Mouse (Mus musculus): ENCODE results near the gene Rassf1. TPM values are rescaled to one million over a fixed set of nuclear protein-coding genes. Genes with fewer than 3 reads are reported as not detected.

The Rassf1 gene
- polyA plus RNA-seq, 1 experiment from 2014 or later = 83.2 TPM

DNA sequence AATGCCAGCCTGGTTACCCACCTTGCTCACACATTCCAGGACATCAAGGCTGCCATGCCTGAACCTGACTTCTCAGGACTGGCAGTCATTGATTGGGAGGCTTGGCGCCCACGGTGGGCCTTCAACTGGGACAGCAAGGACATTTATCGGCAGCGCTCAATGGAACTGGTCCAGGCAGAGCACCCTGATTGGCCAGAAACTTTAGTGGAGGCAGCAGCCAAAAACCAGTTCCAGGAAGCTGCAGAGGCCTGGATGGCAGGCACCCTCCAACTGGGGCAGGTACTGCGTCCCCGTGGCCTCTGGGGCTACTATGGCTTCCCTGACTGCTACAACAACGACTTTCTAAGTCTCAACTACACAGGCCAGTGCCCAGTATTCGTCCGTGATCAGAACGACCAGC is 26.5 kb downstream of the Rassf1 start:
- H3K4me1 ChIP-seq = peaks cover 61% of the 10 kb centered on the region
- no peaks in the 10 kb centered on the region for H3K27me3 ChIP-seq
- ATAC-seq (ENCODE audit: low FRiP score, low read depth) = no peak
- H3K27ac ChIP-seq = no peak overlapping the region
- H3K9ac ChIP-seq = peak overlapping the region; percentile 36; the same call in 1 of the 2 replicates
- no peaks in the 10 kb centered on the region for H3K9me3 ChIP-seq
- WGBS = 88% methylated on average over 10 of the region's 10 CpGs
- H3K4me2 ChIP-seq (replicated peaks) = peak overlapping the region; percentile 70
- peaks cover 23% of the 10 kb centered on the region for H3K36me3 ChIP-seq
- no peak overlapping the region for H3K4me3 ChIP-seq

DNA sequence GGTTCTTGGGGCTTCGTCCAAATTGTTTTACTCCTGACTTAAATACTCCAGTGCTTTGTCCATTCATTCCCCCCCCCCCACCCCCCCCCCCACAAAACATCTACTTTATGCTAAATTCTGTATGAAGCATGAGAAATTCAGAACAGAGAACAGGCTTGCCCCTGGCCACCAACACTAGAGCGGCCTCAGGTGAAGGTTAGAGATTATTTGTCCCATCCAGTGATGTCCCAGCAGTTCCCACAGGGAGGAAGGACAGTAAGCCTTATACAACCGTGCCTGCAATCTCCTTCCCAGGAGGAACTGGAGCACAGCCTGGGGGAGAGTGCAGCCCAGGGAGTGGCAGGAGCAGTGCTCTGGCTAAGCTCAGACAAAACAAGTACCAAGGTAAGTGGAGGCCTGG is 27.2 kb downstream of the Rassf1 start, which contains the start of gene Naa80:
Naa80 (plus strand) TSS at position 301 of the 400 bp plus-strand sequence.
- Histone ChIP-seq H3K4me3 (no peak within 1 kb of the TSS), H3K27ac (peak within 1 kb of the TSS; percentile 86; the same call in 1 of the 2 replicates), H3K4me2 (replicated peaks) (peak within 1 kb of the TSS; percentile 88)

DNA sequence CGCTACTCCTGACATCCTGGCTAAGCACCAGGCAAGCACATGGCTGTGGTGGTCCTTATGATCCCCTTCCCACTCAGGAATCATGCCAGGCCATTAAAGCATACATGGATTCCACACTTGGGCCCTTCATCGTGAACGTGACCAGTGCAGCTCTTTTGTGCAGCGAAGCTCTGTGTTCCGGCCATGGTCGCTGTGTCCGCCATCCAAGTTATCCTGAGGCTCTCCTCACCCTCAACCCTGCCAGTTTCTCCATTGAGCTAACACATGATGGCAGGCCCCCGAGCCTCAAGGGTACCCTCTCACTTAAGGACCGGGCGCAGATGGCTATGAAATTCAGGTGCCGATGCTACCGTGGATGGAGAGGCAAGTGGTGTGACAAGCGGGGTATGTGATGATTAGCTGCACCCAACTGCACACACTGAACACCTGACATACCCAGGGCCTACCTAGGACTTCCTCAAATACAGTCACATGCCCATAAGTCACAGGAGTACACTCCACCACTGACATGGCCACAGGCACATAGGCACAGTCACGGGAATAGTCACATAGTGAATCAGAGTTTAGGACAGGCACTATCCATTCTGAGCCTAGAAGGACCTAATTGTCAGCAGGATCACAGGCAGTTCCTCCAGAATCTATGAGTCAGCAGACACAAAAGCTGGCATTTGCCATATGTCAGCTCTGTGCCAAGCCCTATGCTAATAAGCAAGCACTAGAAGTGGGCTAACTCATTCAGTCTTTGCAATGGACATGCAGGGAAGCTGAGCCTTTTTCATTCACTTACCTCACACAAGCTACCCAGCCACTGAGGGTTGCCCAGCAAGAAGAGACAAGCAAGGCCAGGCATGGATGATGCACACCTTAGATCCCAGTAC is 27.9 kb downstream of the Rassf1 start:
- Histone ChIP-seq H3K4me3 (no peak overlapping the region), H3K36me3 (peaks cover 25% of the 10 kb centered on the region), H3K4me2 (replicated peaks) (peak overlapping the region; percentile 88), H3K27me3 (no peaks in the 10 kb centered on the region), H3K27ac (peak overlapping the region; percentile 86; the same call in 1 of the 2 replicates), H3K9me3 (no peaks in the 10 kb centered on the region), H3K9ac (peak overlapping the region; percentile 79; the same call in 1 of the 2 replicates), H3K4me1 (peaks cover 61% of the 10 kb centered on the region)
- ATAC-seq (ENCODE audit: low FRiP score, low read depth) = no peak
- WGBS = 93% methylated on average over 14 of the region's 14 CpGs

More for the DNA sequence above, 27.2 kb downstream of the Rassf1 start, which contains the start of gene Naa80:
- Histone ChIP-seq H3K9me3 (no peaks in the 10 kb centered on the region), H3K36me3 (peaks cover 23% of the 10 kb centered on the region), H3K4me1 (peaks cover 61% of the 10 kb centered on the region), H3K27me3 (no peaks in the 10 kb centered on the region), H3K9ac (peak within 1 kb of the TSS; percentile 79)
- ATAC-seq (ENCODE audit: low FRiP score, low read depth) = no peak
- 70% methylated on average over 3 of the region's 3 CpGs for WGBS

DNA sequence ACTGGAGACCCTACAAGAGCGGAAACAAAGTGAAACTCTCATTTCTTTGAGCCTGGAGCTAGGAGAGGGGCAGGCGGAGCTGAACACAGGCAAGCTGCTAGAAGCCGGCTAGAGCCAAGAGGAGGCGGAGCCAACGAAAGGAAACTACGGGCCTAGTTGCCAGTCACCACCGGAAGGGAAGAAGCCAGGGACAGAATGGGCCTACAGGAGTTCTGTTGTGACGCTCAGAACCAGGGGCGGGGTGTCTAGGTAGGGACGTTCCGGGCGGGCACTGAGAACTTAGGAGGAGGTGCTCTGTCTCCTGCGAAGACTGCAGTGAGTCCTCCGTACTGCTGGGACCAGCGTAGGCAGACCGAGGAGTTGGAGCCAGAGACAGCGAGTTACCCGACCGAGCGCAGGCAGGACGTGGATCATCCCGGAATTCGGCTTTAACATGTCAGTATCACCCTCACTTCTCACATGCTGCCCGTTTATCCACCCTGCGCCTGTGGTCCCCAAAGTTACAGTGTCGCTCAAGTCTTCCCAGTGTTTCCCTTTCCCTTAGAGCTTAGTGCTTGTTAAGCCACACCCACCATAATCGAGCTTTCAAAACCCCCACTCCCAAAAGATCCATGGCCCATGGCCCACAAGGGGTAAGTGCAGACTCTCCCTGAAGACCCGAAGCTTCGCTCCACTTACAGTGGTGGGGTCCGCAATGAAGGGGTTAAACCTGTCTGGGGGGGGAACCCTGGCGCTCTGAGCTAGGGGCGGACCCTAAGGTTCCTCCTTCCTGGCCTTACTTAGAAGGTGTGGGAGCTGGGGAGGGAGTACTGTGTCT is 29.4 kb downstream of the Rassf1 start, which contains the start of gene Hyal3:
Hyal3 (plus strand) TSS at position 318 of the 817 bp plus-strand sequence.
- under 1% methylated on average over 32 of the region's 32 CpGs for whole genome bisulfite sequencing
- Histone ChIP-seq H3K27ac (peak within 1 kb of the TSS; percentile 86), H3K4me3 (peak within 1 kb of the TSS; percentile 65), H3K9me3 (no peaks in the 10 kb centered on the region), H3K27me3 (no peaks in the 10 kb centered on the region), H3K9ac (peak within 1 kb of the TSS; percentile 79), H3K4me1 (peaks cover 61% of the 10 kb centered on the region), H3K36me3 (peaks cover 24% of the 10 kb centered on the region), H3K4me2 (replicated peaks) (peak within 1 kb of the TSS; percentile 88)
- ATAC-seq (ENCODE audit: low FRiP score, low read depth) = peak; percentile 82

DNA sequence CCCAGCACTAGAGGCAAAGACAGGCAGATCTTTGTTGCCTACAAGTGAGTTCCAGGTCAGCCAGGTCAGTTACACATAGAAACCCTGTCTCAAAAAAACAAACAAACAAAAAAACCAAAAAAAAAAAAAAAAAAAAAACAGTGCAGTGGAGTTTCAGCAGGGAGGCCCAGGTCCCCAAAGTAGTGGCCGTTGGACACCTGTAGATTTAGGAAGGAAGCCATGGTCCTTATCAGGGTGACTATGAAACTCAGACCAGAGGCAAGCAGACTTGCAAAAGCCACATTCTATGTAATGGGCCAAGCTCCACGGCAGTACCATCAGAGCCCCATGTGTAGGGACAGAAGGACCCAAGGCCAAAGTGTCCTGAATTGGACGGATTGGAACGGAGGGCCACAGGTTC is 30.2 kb downstream of the Rassf1 start:
- Histone ChIP-seq H3K4me1 (peaks cover 52% of the 10 kb centered on the region), H3K27me3 (no peaks in the 10 kb centered on the region), H3K27ac (peak overlapping the region; percentile 86; the same call in 1 of the 2 replicates), H3K36me3 (peaks cover 24% of the 10 kb centered on the region), H3K4me3 (peak overlapping the region; percentile 65), H3K9ac (peak overlapping the region; percentile 79), H3K9me3 (no peaks in the 10 kb centered on the region), H3K4me2 (replicated peaks) (peak overlapping the region; percentile 88)
- 77% methylated on average over 4 of the region's 4 CpGs for WGBS
- no peak for ATAC-seq (ENCODE audit: low FRiP score, low read depth)

DNA sequence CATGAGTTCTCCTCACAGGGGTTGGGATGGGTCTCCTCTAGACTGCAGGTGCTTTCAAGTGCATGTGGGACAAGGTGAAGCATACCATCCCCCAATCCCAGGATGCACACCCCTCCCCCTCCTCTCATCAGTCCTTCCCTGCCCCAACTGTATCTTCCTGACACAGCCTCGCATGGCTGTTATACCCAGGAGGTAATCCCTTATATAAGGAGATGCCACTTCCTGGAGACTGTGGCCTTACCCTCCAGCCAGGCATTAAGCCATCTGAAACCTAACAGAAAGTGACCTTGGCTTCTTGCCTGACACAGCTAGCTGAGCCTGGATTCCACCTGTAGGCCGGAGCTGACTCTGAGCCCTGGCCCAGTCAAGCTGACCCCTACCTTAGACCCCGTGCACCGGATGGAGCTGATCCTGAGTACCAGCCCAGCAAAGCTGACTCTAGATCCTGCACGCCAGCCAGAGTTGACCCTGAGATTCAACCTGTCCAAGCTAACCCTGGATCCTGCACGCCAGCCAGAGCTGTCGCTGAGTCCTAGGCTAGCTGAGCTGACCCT is 31.2 kb downstream of the Rassf1 start:
- no peak overlapping the region; the same call in 1 of the 2 replicates for H3K9ac ChIP-seq
- WGBS = 88% methylated on average over 7 of the region's 7 CpGs
- H3K4me1 ChIP-seq = peaks cover 42% of the 10 kb centered on the region
- no peak for ATAC-seq (ENCODE audit: low FRiP score, low read depth)
- no peak overlapping the region for H3K27ac ChIP-seq
- no peaks in the 10 kb centered on the region for H3K9me3 ChIP-seq
- H3K4me3 ChIP-seq = no peak overlapping the region
- H3K4me2 ChIP-seq (replicated peaks) = peak overlapping the region; percentile 88
- H3K36me3 ChIP-seq = peaks cover 24% of the 10 kb centered on the region
- H3K27me3 ChIP-seq = no peaks in the 10 kb centered on the region

DNA sequence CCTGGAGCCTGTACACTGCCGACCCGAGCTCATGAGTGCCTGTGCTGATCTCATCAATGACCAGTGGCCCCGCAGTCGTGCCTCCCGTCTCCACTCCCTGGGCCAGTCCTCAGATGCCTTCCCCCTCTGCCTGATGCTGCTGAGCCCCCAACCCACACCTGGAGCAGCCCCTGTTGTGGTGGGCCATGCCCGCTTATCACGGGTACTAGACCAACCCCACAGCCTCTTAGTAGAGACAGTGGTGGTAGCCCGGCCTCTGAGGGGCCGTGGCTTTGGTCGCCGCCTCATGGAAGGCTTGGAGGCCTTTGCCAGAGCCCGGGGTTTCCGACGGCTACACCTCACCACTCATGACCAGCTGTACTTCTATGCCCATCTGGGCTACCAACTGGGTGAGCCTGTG is 31.8 kb downstream of the Rassf1 start:
- Histone ChIP-seq H3K4me3 (no peak overlapping the region), H3K4me1 (peaks cover 39% of the 10 kb centered on the region), H3K27ac (no peak overlapping the region), H3K9me3 (no peaks in the 10 kb centered on the region), H3K36me3 (peaks cover 24% of the 10 kb centered on the region), H3K9ac (no peak overlapping the region), H3K27me3 (no peaks in the 10 kb centered on the region), H3K4me2 (replicated peaks) (no peak overlapping the region)
- 91% methylated on average over 14 of the region's 14 CpGs for WGBS
- ATAC-seq (ENCODE audit: low FRiP score, low read depth) = no peak

DNA sequence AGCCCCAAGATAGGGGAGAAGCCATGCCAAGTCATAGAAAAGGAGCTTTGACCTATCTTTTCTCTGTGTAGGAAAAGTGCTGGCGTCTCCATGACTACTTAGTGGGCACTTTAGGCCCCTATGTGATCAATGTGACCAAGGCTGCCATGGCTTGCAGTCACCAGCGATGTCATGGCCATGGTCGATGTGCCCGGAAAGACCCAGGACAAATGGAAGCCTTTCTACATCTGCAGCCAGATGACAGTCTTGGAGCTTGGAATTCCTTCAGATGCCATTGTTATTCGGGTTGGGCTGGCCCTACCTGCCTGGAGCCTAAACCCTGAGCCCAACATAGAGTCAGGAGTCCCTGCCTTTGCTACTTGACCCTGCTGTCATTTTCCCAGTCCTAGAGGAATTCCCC is 35.1 kb downstream of the Rassf1 start:
- Histone ChIP-seq H3K27me3 (no peaks in the 10 kb centered on the region), H3K36me3 (peaks cover 47% of the 10 kb centered on the region), H3K27ac (peak overlapping the region; percentile 22; the same call in 1 of the 2 replicates), H3K9ac (no peak overlapping the region), H3K4me1 (peaks cover 22% of the 10 kb centered on the region), H3K4me2 (replicated peaks) (no peak overlapping the region), H3K9me3 (no peaks in the 10 kb centered on the region), H3K4me3 (no peak overlapping the region)
- no peak for ATAC-seq (ENCODE audit: low FRiP score, low read depth)
- WGBS = 88% methylated on average over 5 of the region's 5 CpGs

DNA sequence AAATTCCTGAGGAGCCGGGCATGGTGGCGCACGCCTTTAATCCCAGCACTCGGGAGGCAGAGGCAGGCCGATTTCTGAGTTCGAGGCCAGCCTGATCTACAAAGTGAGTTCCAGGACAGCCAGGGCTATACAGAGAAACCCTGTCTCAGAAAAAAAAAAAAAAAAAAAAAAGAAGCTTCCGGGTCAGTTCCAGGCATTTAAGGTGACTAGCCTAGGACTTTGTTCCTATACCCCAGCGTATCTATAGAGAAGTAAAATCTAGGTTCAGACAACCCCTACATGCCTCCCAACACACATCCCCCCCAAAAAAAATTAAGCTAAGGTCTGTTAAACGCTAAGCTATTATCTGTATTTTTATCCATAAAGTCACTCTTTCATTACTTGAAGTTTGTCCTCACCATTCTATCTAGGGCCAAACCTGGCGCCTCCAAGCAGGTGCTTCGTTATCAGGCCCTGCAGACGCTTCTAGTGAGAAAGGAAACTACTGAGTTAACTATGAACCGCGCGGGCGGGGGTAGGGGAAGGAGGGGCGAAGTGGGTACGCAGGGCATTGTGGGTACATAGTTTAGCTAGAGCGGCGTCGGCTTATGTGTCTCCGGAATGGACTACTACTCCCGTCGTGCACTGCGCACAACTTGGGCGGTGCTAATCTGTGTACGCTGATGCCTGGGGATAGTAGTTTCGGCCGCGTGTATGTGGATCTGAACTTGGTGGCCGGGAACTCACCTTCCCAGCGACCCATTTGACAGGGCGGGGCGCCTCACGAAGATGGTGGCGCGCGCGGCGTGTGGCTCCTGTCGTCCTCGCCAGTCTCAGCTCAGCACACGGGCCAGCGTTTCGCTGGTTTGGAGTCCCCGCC is 35.8 kb downstream of the Rassf1 start, which contains the start of gene Ifrd2:
Ifrd2 (plus strand) TSS at position 669 of the 859 bp plus-strand sequence.
- 14% methylated on average over 46 of the region's 46 CpGs for WGBS
- Histone ChIP-seq H3K9ac (peak within 1 kb of the TSS; percentile 77), H3K4me1 (peaks cover 15% of the 10 kb centered on the region), H3K27me3 (no peaks in the 10 kb centered on the region), H3K27ac (peak within 1 kb of the TSS; percentile 22; the same call in 1 of the 2 replicates), H3K9me3 (no peaks in the 10 kb centered on the region), H3K4me2 (replicated peaks) (peak within 1 kb of the TSS; percentile 91), H3K4me3 (peak within 1 kb of the TSS; percentile 81), H3K36me3 (peaks cover 54% of the 10 kb centered on the region)
- peak; percentile 98 for ATAC-seq (ENCODE audit: low FRiP score, low read depth)

DNA sequence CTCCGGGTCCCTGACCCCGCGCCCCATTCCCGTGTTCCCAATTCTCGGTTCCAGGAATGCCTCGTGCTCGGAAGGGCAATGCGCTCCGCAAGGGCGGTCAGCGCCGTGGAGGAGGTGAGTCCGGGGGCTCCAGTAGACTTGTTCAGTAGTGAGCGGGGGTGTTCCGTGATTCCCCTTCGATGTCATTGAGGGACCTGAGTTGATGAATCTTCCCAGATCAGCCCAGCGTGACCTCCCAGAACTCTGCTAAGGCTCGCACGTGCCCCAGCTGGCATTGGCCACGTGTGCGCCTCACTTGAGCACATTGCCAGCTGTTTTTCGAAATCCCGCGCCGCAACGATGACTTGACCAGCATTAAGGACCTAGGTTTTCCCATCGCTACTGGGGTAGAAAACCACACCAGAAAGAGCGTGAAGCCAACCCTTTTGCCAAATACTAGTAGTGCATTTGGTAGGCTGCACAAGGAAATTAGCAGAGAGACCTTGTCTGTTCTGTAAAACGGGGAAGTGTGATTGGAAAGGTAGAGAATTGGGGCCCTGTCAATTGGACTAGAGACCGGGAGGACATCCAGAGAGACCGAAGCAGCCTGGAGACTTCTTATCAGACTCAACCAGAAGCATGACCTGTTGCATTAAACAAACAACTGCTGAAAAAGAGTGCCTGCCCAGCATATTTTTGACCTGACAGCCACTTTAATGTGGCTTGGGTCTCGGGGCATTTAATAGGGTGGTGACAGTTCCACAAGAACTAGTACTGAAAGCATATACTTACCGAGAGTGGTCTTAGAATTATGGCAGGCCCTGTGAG is 36.7 kb downstream of the Rassf1 start:
- Histone ChIP-seq H3K4me2 (replicated peaks) (peak overlapping the region; percentile 91), H3K36me3 (peaks cover 57% of the 10 kb centered on the region), H3K27me3 (no peaks in the 10 kb centered on the region), H3K4me1 (peaks cover 12% of the 10 kb centered on the region), H3K9me3 (no peaks in the 10 kb centered on the region), H3K9ac (peak overlapping the region; percentile 77), H3K27ac (no peak overlapping the region), H3K4me3 (peak overlapping the region; percentile 81)
- 4% methylated on average over 33 of the region's 33 CpGs for WGBS
- no peak for ATAC-seq (ENCODE audit: low FRiP score, low read depth)
